Mouse (Mus musculus) splenic B cell, adult 2 months (primary cell): ENCODE measurements around the gene Gins2.
A peak's percentile ranks its signal among the peaks of the same experiment; 100 is the strongest.

ENCODE experiments used
- DNase-seq: peaks from one replicate; pipeline ENCODE4 v3.0.0-alpha.2; 2011; ENCODE audit warnings: low read depth, low spot score
- H3K27me3 ChIP-seq: 2 replicates; pipeline ENCODE4 v1.6.1; 2012; ENCODE audit warnings: mild to moderate bottlenecking, low read length, moderate library complexity, mixed read lengths; ENCODE audit not compliant: control insufficient read depth, poor library complexity, insufficient read depth, severe bottlenecking
- H3K36me3 ChIP-seq: 2 replicates; pipeline ENCODE4 v1.6.1; 2012; ENCODE audit warnings: mild to moderate bottlenecking, low read length, moderate library complexity, mixed read lengths; ENCODE audit not compliant: control insufficient read depth, poor library complexity, insufficient read depth, severe bottlenecking

The Gins2 gene

GRCm38 (mm10) chr8:120537207-120537817 is 51.8 kb downstream of the Gins2 start:
- no peaks in the 10 kb centered on the region for H3K36me3 ChIP-seq
- H3K27me3 ChIP-seq: no peaks in the 10 kb centered on the region
- DNase-seq: peak; percentile 83

DNA sequence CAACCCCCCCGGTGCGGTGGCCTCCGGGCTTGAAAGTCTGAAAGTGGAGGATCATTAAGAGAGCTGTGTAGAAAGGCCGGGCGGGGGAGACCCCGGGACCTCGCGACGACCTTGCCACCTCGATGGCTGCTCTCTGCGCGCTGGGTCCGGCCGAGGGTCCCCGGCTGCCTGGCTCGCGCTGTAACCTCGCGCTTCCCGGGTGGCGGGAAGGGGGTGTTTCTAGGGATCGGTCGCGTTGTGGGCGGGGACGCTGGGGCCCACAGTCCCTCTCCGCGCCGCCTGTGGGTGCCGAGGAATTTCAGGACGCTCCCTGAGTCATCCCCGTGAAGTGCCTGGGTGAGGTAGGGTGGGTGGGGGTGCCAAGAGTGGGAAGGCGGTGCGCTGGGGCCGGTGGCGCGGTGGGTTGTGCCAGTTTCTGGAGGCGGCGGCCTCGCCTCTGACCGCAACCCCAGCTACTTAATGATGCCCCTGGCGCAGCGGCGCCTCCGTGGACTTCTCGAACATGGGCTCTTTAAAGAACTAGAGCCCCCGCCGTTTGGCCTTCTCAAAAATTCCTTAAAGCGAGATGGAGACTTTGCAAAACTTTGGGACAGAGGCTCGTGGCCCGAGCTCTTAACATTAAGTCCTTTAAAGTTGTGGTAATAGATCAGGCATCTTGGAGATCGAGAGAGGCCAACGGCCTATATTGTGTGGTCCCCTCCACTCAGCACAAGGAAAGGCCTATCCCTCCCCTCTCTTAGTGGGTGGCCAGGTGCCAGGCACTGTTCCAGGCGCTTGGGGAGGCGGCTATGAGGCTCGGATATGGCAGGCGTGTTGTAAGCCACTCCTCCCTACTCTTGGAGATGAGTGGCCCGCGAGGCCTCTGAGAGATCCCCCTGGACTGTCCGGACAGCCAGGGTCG is 52.5 kb downstream of the Gins2 start:
- peak; percentile 39 for DNase-seq
- H3K36me3 ChIP-seq: no peaks in the 10 kb centered on the region
- H3K27me3 ChIP-seq: no peaks in the 10 kb centered on the region

DNA sequence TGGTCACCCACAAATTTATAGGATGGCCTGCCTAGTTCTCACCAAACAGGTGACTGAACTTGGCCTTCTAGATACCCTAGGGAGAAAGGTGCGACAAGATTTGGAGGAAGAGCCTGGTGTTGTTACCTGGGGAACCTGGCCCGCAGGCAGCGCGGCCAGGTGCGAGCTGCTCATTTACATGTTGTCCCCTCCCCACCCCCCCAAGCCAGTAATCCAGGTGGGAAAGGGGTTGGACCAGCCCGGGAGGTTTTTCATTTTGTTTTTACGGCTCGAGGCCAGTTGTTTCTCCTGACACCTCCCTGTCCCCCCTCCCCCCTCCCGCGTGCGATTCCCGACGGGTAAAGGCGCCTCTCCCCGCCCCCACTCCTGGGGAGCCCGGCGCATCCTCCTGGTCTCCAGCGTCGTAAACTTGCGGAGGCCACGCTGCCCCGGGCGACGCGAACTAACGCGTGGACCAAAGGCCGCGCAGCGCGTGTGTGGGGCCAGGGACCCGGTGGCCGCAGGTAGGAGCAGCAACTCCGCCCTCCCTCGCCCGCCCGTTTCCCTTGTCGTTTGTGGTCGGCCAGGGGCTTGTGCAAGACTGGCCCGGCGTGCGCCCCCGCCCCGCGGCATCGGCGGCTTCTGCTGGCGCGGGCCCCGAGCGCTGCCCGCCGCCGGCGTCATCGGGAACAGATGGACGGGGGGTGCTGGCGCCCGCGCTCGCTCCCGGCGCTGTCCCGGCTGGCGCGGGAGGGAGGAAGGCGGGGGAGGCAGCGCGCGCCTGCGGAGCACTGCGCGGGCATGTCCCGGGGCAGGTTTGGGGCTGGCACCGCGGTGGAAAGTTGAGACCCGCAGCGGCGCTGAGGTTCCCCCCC is 53.4 kb downstream of the Gins2 start:
- peak; percentile 40 for DNase-seq
- Histone ChIP-seq H3K27me3 (no peaks in the 10 kb centered on the region; the same call in 1 of the 2 replicates), H3K36me3 (no peaks in the 10 kb centered on the region)

DNA sequence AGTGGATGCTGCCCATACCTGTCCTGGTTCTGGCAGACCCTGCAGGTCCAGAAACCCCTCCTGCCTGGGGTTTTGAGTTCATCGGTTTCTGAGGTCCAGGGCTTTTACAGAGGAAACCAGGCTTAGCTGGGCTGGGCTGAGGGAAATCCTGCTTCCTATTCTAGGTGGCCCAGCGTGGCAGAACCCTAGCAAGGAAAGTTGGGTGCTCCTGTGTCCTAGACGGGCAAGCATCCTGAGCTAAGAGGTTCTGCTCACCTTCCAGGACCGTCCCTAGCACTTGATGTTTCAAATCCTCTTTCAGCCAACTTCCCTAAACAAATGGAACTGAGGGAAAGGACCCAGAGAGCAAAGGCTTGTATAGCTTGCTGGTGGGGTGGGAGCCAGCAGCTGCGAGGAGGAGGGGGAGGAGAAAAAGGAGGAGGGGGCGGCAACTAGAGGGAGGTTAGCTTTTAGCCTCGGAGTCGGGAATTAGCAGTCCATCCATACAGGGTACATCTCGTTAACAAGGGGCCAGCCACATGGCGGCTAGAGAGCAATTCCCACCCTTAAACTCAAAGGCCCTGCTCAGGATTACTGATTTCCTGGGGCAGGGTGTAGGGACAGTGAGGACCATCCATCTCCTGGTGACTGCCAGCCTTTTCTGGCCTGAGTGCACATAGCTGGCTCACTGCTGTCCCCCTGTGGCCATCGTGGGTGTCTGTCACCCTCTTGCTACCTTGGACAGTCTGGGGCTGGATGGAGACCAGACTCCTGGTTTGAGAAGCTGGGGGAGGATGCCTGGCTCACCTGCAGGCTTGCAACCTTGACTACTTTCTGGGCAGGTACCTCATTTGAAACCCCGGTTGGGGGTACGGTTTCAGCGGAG is 54.4 kb downstream of the Gins2 start:
- H3K36me3 ChIP-seq: no peaks in the 10 kb centered on the region
- DNase-seq: peak; percentile 79
- H3K27me3 ChIP-seq: no peaks in the 10 kb centered on the region; the same call in 1 of the 2 replicates

DNA sequence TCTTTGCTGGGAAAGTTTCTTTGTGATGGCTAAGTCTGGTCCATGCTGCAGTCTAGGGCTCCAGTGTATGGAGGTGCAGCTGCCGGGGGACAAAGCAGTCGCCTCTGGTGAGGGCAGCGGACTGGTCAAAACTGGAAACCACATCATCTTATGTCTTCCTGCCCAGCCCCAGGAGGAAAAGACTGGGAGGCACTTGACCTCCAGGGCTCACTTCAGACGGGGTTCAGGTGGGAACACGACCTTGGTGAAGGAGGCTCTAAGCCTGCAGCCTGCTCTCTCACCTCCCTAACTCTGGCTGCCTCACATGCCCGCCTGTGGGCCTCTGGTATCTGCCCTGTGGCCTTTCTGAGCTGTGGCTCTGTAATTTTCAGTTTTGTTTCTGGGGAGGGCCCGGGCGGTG is 55.0 kb downstream of the Gins2 start:
- DNase-seq: no peak
- H3K36me3 ChIP-seq: no peaks in the 10 kb centered on the region
- no peaks in the 10 kb centered on the region; the same call in 1 of the 2 replicates for H3K27me3 ChIP-seq

DNA sequence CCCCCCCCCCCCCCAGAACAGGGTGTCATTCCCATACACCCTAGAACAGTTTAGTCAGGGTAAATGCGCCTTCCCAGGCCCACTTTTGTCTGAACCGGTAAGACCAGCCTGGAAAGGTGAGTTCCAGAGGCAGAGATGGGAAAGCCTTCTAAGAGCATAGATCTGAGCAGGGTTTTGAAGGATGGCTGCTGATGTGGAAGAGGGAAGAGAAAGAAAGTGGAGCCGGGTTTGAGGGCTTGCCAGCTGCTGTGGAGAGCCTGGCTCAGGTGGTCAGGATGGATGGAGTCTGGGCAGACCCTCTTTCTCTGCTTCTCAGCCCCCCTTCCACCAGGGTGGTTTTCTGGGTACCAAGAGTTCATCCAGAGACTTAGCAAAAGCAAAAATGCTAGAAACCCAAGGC is 55.7 kb downstream of the Gins2 start:
- no peaks in the 10 kb centered on the region for H3K36me3 ChIP-seq
- DNase-seq: no peak
- H3K27me3 ChIP-seq: no peaks in the 10 kb centered on the region; the same call in 1 of the 2 replicates

DNA sequence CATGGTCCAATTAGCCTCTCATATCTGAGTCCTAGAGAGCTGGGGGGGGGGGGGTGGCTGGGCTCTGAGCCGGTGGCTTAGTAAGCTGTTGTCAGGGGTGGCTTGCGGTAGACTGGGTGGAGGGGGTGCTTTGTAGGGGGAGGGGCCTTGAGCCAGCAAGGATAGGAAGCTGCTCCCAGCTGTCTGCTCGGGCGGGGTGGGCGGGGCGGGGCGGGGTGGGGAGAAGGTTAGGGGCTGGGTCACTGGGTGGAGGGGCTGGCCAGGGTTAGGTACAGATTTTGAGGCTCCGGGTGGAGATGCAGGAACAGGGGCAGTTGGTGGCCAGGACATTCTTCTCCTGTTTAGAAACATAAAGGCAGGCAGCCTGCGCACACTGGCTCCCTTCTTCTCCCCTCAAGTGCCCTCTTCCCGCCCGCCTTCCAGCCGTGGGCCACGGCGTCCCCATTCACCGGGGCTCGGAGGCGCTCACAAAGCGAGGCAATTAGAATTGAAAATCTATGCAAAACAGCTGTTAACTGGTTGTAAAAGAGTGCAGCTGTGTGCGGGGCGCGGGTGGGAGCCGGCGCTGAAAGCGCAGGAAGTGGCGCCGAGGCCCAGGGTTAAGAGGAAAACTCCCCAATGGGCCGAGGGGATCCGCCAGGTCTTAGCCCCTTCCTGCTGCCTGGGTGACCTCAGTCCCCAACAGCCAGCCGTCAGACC is 56.4 kb downstream of the Gins2 start:
- H3K27me3 ChIP-seq: no peaks in the 10 kb centered on the region; the same call in 1 of the 2 replicates
- peak; percentile 44 for DNase-seq
- H3K36me3 ChIP-seq: no peaks in the 10 kb centered on the region

DNA sequence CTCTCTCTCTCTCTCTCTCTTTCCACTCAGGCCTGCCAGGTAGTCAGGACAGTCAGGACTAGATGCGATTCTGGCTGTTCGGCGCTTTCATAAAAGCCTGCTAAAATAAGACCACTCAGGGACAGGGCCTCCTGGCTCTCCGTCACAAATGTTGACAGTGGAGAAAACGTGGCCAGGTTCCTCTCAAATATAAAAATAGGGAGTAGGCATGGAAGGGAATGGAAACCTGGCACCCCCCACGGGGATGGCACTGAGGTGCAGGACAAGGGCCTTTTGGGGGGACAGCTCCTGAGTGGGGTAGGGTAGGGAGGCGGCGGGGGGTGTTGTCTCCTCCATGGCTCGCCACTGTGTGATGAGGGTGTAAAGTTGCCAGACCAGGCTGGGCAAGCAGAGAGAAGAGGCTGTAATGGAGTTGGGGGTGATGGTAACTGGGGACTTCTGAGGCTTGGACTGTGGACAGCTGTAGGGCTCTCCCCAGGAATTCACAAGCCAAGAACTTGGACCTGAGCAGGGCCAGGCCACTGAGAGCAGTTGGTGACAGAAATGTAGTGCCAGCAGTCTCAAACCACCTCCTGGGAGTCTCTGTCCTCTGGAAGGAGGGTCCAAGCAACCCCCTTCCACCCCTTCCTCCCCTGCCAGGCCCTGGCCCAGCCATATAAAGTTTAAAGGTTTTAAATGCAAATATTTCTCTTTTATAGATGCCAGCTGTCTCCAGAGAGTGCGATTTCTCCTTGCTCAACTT is 57.2 kb downstream of the Gins2 start:
- Histone ChIP-seq H3K36me3 (no peaks in the 10 kb centered on the region), H3K27me3 (no peaks in the 10 kb centered on the region; the same call in 1 of the 2 replicates)
- no peak for DNase-seq

GRCm38 (mm10) chr8:120530954-120531656 is 58.0 kb downstream of the Gins2 start:
- Histone ChIP-seq H3K27me3 (no peaks in the 10 kb centered on the region; the same call in 1 of the 2 replicates), H3K36me3 (no peaks in the 10 kb centered on the region)
- no peak for DNase-seq

GRCm38 (mm10) chr8:120529226-120529625 is 59.9 kb downstream of the Gins2 start:
- DNase-seq: peak; percentile 66
- no peaks in the 10 kb centered on the region; the same call in 1 of the 2 replicates for H3K27me3 ChIP-seq

More at GRCm38 (mm10) chr8:120529226-120529625, 59.9 kb downstream of the Gins2 start:
- no peaks in the 10 kb centered on the region for H3K36me3 ChIP-seq
